Mouse (Mus musculus) cortical plate, adult 2 months (tissue): ENCODE measurements at regions not wholly inside any gene's neighbourhood (a gene's known extent, or its start where the extent isn't known, plus 50 kb on each side); places are given as distances from the start of the nearest gene placed in this dataset.

Source experiments
- CTCF ChIP-seq: fragments of 200-500 bp; IDR thresholded peaks from 2 replicates; pipeline ENCODE4 v1.5.1; 2011; ENCODE audit warnings: mild to moderate bottlenecking, control low read depth, low read length; ENCODE audit not compliant: insufficient read depth; ENCODE audit errors: extremely low read depth
- POLR2A ChIP-seq: fragments of 200-500 bp; IDR thresholded peaks from 2 replicates; pipeline ENCODE4 v1.6.1; 2011; ENCODE audit warnings: mild to moderate bottlenecking, low read length, control low read depth; ENCODE audit not compliant: insufficient read depth; ENCODE audit errors: extremely low read depth

GRCm38 (mm10) chr16:39110089-39110488 is 217.6 kb downstream of the Igsf11 start:
- TF ChIP-seq CTCF (no peak), POLR2A (no peak)
